Mouse (Mus musculus) neural tube, embryonic 10.5 days (tissue): ENCODE data around the gene Tango6.

ENCODE experiments used
- DNase-seq: peaks from one replicate; pipeline ENCODE4 v3.0.0-alpha.2; 2017; ENCODE audit warnings: low spot score; ENCODE audit errors: extremely low spot score

Gene Tango6

DNA sequence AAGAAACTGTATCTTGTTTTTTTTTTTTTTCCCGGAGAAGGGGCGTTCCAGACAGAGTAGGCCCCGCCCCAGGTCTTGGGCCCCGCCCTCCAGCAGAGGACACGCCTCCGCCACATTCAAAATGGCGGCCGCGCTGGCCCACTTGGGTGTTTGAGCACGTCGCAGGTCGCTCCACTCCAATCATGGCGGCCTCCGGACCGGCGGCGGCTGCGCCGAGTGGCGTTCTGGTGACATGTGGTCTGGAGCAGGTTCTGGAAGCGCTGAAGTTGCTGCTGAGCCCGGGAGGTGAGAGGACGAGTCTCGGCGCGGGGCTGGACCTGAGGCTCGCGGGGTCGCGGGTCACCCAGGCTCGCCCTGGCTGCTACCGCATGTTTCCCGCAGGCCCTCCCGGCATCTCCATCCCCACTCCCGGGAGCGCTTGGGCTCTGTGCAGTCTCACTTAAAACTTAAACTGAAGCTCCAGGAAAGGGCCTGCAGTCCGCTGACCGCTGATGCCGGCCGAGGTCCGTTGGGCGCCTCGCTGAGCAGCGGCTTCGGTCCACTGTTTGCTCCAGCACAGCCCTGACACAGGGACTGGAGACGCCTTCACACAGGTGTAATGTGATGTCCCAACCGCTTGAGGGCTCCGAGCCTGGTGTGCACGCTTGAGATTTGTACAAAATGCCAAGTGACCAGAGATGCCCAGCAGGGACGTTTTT is at the start of gene Tango6:
TSS of gene Tango6 (plus strand) at position 98 of the 698 bp plus-strand sequence.
- peak; percentile 93 for DNase-seq

DNA sequence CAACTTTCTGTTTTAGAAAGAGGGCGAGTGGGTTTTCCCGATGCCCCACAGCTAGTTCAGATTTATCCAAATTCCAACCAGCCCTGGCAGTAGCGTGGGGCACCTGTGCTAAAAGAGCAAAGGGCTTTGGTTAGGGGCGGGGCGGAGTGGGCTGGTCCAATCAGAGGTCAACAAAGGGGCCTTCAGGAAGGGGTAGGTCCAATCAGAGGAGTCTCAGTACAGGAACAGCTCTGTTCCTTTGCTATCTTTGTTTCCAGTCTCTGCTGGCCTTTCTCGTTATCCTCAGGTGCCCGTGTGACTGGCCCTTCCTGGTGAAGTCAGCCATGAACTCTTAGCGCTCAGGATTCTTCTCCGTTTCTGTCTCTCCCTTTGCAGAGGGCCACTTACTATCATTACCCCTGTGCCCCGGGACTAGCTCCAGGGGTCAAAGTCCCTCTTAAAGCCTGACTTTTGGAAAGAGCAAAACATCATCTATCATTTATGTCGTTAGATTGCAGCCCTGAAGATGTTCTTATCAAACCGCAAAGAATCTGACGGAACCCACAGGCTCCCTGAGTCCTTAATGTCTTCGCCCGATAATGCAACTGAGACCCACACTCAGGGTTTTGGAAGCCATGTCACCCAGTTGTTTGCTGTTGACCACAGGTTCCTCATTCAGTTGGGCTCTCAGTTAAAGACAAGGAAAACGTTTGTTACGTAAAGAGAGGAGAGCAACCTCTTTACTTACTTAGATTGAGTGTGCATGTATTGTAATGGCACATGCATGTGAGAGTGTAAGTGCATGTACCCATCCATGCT is 49.3 kb upstream of the Tango6 start:
- DNase-seq, result no peak

DNA sequence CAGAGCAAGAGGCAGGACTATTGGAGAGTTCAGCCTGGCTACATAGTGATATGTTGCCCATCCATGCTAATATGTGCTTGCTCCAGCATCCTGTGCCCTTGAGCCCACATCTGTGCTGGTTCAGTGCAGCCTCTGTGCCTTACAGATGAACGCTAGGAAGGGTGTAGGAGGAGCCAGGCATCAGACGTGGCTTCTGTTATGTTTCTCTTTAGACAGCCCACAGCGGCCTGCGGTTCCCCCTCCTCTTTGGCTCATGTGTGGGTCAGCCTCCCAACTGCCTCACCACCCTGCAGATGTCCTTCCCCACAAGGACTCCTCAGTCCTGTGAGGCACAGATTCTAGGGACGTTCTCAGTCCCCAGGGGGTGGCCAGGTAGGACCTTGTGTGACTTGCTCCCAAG is 47.6 kb upstream of the Tango6 start:
- DNase-seq, result no peak

DNA sequence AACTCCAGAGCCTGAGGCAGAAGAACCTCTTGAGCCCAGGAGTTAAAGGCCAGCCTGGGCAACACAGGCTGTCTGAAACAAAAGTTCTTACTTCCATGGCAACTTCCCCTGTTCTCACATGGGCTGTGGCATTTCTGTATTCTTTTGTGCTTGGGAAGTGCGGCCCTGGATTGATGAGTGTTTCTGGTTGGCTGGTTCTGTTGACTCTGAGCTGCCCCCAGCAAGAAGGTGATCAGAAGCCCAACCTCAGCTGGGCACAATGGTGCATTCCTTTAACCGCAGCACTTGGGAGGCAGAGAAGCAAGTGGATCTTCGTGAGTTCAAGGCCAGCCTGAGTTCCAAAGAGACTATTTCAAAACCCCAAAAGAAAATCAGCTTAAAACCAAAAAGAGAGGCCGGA is 45.4 kb upstream of the Tango6 start:
- no peak for DNase-seq

DNA sequence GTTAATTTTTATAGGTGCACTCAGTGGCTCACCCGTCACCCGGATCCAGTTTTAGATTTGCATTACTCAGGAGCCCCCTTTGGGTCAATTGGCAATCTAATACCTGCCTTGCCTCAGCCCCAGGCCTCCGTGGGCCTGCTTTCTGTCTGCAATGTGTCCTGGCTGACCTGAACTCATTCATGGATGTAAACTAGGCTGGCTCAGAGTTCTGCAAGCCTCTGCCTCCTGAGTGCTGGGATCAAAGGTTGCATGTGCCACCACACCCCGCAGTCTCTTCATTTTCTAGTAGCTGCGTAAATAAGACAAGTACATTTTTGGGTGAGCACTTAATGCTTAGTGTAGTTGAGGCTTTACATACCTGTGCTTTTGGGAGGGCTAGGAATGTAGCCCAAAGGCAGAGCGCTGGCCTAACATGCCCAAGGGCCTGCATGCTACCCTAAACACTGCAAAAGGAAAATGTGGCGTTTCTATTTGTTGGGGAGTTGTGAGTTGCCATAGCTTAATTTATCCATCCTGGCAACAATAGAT is 44.0 kb upstream of the Tango6 start:
- DNase-seq, result no peak

DNA sequence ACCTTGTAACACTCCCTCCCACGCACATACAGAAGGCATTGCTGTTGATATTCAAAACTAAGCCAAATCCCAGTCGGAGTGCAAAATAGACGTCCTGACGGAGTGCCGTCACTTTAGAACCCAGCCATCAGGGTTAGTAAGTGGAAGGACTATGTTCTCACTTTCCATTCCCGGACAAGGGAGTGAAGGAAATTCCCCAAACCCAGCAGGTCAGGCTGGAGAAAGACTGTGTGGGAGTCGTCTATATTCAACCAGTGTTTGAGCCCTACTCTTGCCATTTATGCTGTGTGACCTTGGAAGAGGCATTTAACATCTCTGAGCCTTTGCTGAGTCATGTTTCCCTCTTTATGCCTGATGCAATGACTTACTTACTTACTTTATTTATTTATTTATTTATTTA is 42.7 kb upstream of the Tango6 start:
- DNase-seq, result no peak

DNA sequence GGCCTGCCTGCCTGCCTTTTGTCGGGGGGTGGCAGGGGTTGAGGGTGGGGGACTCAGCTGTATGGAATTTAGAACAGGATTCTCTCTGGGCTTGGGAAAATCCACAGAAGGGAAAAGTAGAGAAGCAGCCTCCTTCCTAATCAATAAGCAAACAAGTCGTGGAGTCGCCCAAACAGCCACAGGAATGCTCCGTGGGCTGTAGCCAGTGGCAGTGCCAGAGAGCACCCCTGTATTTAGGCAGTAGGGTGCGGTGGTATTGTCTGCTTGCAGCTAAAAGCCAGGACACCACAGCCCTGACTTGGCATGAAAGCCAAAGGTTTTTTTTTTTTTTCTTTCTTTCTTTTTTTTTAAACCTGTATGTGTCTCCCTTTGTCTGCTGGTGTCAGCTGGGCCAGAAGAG is 41.9 kb upstream of the Tango6 start:
- no peak for DNase-seq

DNA sequence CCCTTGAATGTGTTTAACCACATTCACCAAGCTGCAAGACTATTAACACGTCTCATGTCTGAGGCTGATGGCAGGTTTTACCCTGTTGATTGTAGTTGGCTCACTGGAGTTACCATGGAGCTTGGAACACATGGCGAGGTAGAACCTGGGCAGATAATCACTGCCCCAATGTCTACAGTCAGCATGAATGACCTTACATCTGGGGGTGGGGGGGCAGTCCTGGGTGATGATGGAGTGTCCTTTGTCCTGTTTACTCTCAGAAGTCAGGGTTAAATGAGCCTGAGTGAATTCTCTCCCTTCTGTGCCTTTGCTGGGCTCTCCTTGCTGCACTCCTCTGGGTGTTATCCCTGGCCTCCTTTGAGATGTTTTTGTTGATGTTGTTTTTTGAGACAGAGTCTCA is 40.7 kb upstream of the Tango6 start:
- DNase-seq, result no peak

DNA sequence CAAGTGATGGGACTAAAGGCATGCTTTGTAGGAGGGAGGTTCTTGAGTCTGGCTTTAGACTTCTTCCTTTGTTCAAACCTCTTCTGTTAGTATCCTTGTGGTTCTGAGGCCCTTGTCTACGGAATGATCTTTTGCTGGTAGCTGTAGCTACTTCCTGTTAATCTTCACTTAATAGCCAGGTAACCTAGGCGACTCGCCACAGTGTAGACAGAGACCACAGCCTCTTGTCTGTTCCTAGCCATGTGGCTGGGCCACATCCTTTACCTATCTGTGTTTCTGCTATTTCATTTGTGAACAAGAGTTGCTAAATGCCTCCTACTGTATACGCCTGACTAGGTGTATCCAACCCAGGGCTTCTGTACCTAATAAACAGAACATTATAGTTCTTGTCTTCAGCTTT is 39.8 kb upstream of the Tango6 start:
- no peak for DNase-seq

DNA sequence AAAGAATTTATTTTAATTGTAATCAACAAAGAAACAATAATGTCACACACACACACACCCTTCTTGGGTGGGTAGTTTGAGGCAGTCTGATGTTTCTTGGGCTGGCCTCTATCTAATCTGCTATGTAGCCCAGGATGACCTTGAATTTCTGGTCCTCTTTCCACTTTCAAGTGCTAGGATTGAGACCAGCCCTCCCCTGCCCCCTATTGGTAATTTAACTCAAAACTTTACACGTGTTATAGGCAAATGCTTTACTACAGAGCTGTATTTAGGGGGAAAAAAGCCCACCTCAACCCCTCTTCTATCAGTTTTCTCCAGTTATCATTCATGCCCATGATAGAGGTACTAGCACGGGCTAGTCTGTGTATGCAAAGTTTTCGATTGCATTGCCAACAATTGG is 37.9 kb upstream of the Tango6 start:
- no peak for DNase-seq

DNA sequence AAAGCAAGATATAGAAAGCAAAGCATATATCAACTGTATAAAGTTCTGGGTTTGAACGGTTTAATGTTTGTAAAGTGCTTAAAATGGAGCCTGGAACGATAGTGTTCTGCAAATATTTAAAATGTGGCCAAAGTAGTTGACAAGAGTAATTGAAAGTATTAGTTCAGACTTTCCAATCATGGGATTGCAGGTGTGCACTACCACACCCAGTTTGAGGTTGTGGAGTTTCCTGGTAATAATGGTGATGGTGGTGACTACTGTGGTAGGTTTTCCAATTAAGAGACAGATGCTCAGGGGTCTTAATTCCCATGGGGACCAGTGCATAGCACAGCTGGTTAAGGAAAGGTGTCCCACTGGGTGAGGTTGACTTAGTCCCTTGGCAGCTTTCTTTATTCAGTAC is 36.7 kb upstream of the Tango6 start:
- DNase-seq, result no peak

DNA sequence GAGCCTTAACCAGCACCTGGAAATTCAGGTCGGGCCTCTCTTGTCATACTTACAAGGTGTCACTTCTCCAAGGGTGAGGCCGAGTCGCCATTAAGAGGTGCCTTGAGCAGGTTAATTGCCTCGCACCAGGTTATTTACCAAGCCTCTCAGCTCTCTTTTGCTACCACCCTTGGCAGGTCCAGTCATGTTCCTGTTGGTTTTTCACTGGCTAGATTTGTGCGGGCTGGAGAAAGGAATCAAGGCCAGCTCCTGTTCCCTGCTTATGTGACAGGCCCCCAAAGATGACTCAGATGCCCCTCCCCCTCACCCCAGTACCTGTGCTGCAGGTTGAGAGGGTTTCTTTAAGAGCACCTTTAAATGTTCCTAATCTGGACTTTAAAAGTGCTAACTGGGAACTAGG is 36.1 kb upstream of the Tango6 start:
- no peak for DNase-seq

DNA sequence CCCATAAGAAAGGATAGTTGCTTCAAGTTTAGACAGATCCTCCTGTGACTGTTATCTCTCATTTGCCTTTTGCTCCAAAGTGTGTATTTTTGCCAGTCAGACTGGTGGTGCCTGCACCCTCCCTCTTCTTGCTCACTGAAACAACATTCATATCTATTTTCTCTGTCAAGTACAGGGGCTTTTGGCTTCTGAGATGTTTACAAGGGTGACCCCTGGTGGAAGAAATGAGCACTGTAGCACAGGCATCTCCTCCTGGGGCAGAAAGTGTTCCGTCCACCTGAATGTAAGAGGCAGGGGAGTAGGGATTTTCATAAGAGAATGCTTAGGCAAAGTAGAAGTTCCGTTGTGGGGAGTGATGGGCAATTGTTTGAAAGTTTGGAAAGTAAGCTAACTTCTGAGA is 35.5 kb upstream of the Tango6 start:
- peak; percentile 75 for DNase-seq

DNA sequence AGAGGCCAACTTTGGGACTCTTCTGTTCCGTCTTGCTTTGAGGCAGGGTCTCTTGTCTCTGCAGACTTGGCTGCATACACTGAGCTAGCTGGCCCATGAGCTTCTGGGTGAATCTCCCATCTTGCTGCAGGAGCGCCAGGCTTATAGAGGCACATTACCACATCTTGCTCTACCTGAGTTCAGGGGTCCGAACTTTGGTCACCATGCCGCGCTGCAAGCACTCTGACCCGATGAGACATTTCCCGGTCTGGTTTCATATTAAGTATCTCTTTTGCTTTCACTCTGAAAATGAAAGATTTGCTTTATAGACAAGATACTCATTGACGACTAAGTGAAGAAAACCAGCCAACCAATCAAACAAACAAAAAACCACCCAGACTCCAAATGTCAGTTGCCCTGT is 34.4 kb upstream of the Tango6 start:
- DNase-seq, result no peak

DNA sequence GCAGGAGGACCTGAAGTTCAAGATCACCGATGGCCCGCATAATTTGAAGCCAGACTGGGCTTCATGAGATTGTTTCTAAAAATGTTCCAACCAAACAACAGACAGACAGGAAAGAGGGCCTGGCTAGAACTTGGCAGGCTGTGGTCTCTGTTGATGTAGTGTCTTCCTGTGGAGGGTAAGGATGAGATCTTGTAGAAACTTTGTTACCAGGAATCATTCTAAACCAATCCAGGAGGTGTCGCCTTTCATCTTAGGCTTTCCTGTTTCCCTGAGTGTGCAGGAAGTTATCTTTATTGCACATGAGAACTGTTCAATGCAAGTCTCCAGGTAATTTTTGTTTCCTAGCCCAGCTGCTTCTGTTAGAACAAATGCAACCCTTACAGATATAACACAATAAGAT is 30.9 kb upstream of the Tango6 start:
- no peak for DNase-seq

DNA sequence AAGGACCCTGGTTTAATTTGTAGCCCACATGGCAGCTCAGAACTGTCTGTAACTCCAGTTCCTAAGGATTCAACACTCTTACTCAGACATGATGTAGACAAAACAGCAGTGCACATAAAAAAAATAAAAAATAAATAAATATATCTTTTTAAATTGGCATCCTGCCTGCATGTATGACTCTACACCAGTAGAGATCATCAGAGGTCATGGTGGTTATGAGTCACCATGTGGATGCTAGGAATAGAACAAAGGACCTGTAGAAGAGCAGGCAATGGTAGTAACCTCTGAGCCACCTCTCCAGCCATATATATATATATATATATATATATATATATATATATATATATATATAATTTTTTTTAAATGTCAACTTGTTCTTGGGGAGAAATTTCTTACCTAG is 26.8 kb upstream of the Tango6 start:
- DNase-seq, result no peak

DNA sequence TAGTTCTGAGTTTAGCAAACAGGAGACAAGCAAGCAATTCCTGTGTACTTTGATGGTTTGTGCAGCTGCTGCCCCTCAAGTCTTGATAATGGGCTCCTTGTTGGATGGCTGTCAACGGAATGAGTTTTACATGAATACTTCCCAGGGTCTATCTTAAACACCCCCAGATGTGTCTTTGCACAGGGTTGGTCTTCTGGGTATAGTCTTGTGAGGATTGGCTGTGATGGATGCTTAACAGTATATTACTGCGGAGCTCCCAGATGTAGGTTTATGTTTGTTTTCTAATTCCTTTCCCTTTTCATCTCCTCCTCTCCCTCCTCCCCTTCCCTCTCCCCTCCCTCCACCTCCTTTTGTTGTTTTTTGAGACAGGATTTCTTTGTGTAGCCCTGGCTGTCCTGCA is 10.1 kb upstream of the Tango6 start:
- DNase-seq, result peak; percentile 17

DNA sequence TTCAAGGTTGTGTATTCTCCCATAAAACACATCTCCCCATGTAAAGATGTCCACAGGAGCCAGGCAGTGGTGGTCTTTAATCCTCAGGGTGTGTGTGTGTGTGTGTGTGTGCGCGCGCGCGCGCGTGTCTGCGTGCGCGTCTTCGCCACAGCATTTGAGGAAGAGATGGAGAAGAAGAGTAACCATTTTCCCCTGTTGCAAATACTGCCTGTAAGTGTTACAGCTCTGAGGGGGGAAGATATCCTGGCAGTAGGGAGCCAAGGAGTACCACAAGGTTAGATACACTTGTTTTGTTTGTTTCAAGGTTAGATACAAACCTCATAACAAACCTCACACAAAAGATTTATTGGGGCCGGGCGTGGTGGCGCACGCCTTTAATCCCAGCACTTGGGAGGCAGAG is 8.6 kb upstream of the Tango6 start:
- DNase-seq, result no peak

DNA sequence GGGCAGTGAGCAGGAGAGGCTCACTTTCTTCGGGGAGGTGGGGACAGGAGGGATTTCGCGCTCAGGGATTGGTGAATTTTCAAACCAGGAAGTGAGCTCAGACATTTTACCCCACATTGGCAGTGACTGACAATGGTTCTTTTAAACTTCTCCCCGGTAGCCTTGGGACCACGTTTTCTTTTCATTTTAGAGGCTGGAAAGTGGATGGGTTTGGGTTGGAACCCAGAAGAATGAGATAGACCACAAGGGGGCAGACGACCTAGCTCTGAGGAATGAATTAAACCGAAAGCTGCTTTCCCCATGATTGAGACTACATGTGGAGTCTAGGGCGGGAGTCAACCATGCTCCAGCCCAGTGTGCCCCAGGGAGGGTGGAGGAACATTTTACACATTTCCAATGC is 8.0 kb upstream of the Tango6 start:
- no peak for DNase-seq

DNA sequence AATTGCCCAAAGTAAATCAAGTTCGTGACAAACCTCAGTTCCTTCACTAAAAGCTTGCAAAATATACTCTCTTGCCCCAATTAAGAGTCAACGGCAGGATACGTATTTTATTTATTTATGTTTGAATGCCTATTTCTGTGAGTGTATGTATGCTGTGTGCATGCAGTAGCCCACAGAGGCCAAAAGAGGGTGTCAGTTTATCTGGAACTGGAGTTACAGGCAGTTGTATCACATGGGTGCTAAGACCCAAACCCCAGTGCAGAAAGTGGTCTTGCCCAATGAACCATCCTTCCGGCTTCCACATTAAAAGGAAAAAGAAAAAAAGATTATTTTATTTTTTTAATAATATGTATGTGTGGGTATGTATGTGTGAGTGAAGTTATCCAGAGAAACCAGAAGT is 1.5 kb downstream of the Tango6 start:
- DNase-seq, result no peak

DNA sequence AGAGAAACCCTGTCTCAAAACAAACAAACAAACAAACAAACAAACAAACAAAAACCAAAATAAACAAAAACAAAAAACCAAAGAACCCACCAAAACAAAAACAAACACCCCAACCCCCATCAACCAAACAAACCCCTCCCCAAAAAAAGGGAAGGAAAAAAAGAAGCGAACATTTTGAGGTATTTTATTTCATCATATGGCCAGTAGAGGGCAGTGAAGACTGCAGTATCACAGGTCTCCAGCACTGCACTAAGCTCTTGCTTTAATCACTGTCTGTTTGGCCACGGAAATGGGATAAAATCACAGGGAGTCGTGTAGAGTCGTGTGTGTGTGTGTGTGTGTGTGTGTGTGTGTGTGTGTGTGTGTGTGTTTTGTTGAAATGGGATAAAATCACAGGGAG is 4.6 kb downstream of the Tango6 start:
- DNase-seq, result no peak

DNA sequence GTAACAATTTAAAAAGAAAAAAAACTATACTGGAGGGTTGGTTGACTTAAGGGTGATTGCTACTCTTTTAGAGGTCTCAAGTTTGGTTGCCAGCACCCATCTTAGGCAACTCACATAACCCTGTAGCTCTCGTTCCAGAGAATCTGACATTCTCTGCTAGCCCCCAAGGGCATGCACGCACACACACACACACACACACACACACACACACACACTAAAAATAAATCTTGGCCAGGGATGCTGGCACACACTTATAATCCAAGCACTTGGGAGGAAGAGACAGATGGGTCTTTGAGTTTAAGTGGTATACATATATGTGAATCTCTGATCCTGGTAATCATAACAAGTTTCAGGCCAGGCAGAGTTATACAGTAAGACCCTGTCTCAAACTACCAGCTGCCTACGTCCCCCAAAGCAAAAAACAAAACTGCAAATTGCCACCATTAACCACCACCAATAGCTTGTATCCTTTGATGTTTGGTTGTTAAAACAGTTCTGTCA is 14.9 kb downstream of the Tango6 start:
- DNase-seq, result no peak

DNA sequence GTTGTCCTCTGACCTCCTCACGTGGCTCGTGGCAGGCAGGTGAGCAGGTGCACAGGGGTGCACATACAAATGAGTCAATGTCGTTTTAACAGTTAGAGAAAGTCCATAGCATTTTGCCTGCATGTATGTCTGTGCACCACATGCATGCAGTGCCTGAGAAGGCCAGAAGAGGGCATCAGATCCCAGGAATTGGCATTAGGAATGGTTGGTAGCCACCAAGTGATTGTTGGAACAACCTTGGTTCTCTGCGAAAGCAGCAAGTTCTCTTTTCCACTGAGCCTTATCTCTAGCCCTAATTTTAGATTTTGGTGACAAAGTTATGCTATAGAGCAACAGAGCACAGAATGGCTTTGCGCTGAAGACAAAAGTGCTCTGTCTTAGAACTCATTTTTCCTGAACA is 16.7 kb downstream of the Tango6 start:
- DNase-seq, result peak; percentile 77
